Mouse (Mus musculus) skeletal muscle tissue, adult 2 months (tissue): Measurements from ENCODE around the gene Spred3.
"Not testable (repeated sequence)": the region's sequence is repeated elsewhere in the genome, so short reads cannot be mapped to it uniquely, and the experiment has no call there.

Source experiments
- DNase-seq: peaks from one replicate; pipeline ENCODE4 v3.0.0-alpha.2; 2012; ENCODE audit warnings: low read depth, low spot score

Gene Spred3

GRCm38 (mm10) chr7:29169231-29170065, 763 bp downstream of the Spred3 start:
- DNase-seq = peak; percentile 74

- no peak for DNase-seq
These were observed 1.4 kb downstream of the Spred3 start for GRCm38 (mm10) chr7:29168791-29169230.

- no peak for DNase-seq
These were observed 2.0 kb downstream of the Spred3 start for GRCm38 (mm10) chr7:29168121-29168695.

- no peak for DNase-seq
These were observed 2.6 kb downstream of the Spred3 start for GRCm38 (mm10) chr7:29167656-29168055.

GRCm38 (mm10) chr7:29162750-29163525, 7.3 kb downstream of the Spred3 start:
- DNase-seq = no peak

GRCm38 (mm10) chr7:29162294-29162693, 7.9 kb downstream of the Spred3 start:
- DNase-seq = no peak

GRCm38 (mm10) chr7:29158264-29158663, 11.9 kb downstream of the Spred3 start:
- DNase-seq = no peak

GRCm38 (mm10) chr7:29155838-29156782, 14.1 kb downstream of the Spred3 start, which contains the start of gene Fam98c:
Gene Fam98c, minus strand, starts transcription at chr7:29156234.
- DNase-seq = peak; percentile 77

- DNase-seq = peak; percentile 71
These were observed 14.9 kb downstream of the Spred3 start for GRCm38 (mm10) chr7:29155196-29155837.

- no peak for DNase-seq
These were observed 16.0 kb downstream of the Spred3 start for GRCm38 (mm10) chr7:29154018-29154720.

GRCm38 (mm10) chr7:29151486-29151885, 18.7 kb downstream of the Spred3 start:
- no peak for DNase-seq

GRCm38 (mm10) chr7:29148771-29149170, 21.4 kb downstream of the Spred3 start:
- no peak for DNase-seq

- DNase-seq = no peak
These were observed 23.4 kb downstream of the Spred3 start for GRCm38 (mm10) chr7:29146625-29147367.

GRCm38 (mm10) chr7:29144006-29144405, 26.2 kb downstream of the Spred3 start:
- no peak for DNase-seq

GRCm38 (mm10) chr7:29141416-29141815, 28.8 kb downstream of the Spred3 start:
- no peak for DNase-seq

- not testable (repeated sequence) for DNase-seq
These were observed 31.0 kb downstream of the Spred3 start for GRCm38 (mm10) chr7:29139237-29139636.

GRCm38 (mm10) chr7:29137429-29137828, 32.8 kb downstream of the Spred3 start:
- DNase-seq = no peak

GRCm38 (mm10) chr7:29134693-29135386, 35.4 kb downstream of the Spred3 start, which contains the start of gene Rasgrp4:
Gene Rasgrp4, plus strand, starts transcription at chr7:29134851.
- DNase-seq = no peak
